Mouse (Mus musculus): ENCODE measurements around the gene Ndufa1. TPM values are rescaled to one million over a fixed set of nuclear protein-coding genes. Genes with fewer than 3 reads are reported as not detected.
"Not testable (repeated sequence)": the region's sequence is repeated elsewhere in the genome, so short reads cannot be mapped to it uniquely, and the experiment has no call there.

Ndufa1 gene
- polyA plus RNA-seq (2014; fragmentation: Nextera tagmentation; extraction: Ambion mirVana) = 387 and 422 TPM in 2 replicates

- peak within 1 kb of the TSS; percentile 75; the same call in 1 of the 2 replicates for H3K27ac ChIP-seq (ENCODE audit: low read depth)
- H3K36me3 ChIP-seq (ENCODE audit: insufficient read depth) = no peaks in the 10 kb centered on the region
Observed at GRCm38 (mm10) chrX:37191105-37191743, at the start of gene Ndufa1, which contains the start of gene Rnf113a1. TSS of gene Ndufa1 (minus strand) at chrX:37191163. TSS of gene Rnf113a1 (plus strand) at chrX:37191245.

GRCm38 (mm10) chrX:37222158-37222557, 31.2 kb upstream of the Ndufa1 start, which contains the start of gene Rhox1:
TSS of gene Rhox1 (minus strand) at chrX:37222258.
- WGBS = 58% methylated on average over 1 of the region's 1 CpGs
- H3K27me3 ChIP-seq (ENCODE audit: insufficient read depth, low read length); H3K9me3 ChIP-seq (ENCODE audit: low read depth, low read length); H3K36me3 ChIP-seq (ENCODE audit: insufficient read depth); ATAC-seq (ENCODE audit: insufficient read depth); H3K4me2 ChIP-seq; H3K4me3 ChIP-seq (ENCODE audit: low read depth, low read length); H3K9ac ChIP-seq; DNase-seq; H3K27ac ChIP-seq (ENCODE audit: low read depth); H3K4me1 ChIP-seq (ENCODE audit: insufficient read depth): not testable (repeated sequence)

More at GRCm38 (mm10) chrX:37191105-37191743, at the start of gene Ndufa1, which contains the start of gene Rnf113a1:
- ATAC-seq (ENCODE audit: insufficient read depth) (peak; percentile 89), DNase-seq (peak; percentile 86)
- no peaks in the 10 kb centered on the region for H3K4me1 ChIP-seq (ENCODE audit: insufficient read depth)
- 9% methylated on average over 63 of the region's 63 CpGs for WGBS
- no peaks in the 10 kb centered on the region for H3K27me3 ChIP-seq (ENCODE audit: insufficient read depth, low read length)
- no peaks in the 10 kb centered on the region for H3K9me3 ChIP-seq (ENCODE audit: low read depth, low read length)
- H3K4me2 ChIP-seq = peak within 1 kb of the TSS; percentile 65
- no peak for TF ChIP-seq CTCF (IDR thresholded peaks at IDR 0.05; ENCODE audit: low read depth)
- peak within 1 kb of the TSS; percentile 48 for H3K4me3 ChIP-seq (ENCODE audit: low read depth, low read length)
- peak within 1 kb of the TSS; percentile 59 for H3K9ac ChIP-seq

DNA sequence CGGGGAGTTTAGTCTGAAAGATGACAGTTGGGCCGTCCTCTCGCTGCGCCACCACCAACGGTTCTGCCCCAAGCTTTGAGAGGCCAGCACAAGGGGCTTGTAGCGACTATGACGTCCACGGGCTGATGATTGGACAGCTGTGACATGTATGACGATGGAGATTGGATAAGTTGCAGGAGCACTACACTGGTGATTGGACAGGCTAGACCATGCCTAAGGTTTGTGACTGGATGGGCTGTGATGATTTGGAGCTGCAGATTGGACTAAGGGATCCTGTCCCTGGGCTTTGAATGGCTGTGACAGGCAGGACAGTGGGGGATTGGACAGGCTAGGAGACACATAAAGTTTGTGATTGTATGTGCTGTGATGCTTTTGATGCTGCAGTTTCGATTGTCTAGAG, 20.0 kb upstream of the Ndufa1 start, which contains the start of gene Gm9:
Gene Gm9, minus strand, starts transcription at position 101 of the 400 bp plus-strand sequence.
- Histone ChIP-seq H3K27ac (ENCODE audit: low read depth) (no peak within 1 kb of the TSS), H3K9ac (no peak within 1 kb of the TSS), H3K27me3 (ENCODE audit: insufficient read depth, low read length) (no peaks in the 10 kb centered on the region), H3K4me3 (ENCODE audit: low read depth, low read length) (no peak within 1 kb of the TSS), H3K36me3 (ENCODE audit: insufficient read depth) (no peaks in the 10 kb centered on the region), H3K9me3 (ENCODE audit: low read depth, low read length) (no peaks in the 10 kb centered on the region), H3K4me1 (ENCODE audit: insufficient read depth) (no peaks in the 10 kb centered on the region), H3K4me2 (no peak within 1 kb of the TSS)
- DNase-seq = no peak
- ATAC-seq (ENCODE audit: insufficient read depth) = no peak
- TF ChIP-seq CTCF (IDR thresholded peaks at IDR 0.05; ENCODE audit: low read depth) = no peak
- WGBS = 83% methylated on average over 10 of the region's 10 CpGs

DNA sequence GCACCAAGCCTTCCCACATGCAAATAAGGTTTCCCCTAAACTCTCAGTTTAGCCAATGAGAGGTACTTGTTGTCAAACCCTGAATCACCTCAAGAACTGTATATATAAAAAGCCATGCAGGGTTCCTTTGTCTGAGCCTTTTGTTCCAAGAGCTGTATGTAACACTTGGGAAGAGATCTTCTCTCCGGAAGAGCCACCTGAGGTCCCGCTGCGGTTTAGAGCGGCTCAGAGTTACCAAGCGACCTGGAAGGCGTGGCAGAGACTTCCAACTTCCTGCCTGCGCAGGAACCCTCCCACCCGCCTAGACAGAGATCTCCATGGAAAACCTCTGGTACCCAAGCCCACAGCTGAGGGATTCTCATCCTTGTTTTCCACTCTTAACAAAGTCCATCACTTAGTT, 7.7 kb upstream of the Ndufa1 start:
- 51% methylated on average over 8 of the region's 8 CpGs for WGBS
- no peak for TF ChIP-seq CTCF (IDR thresholded peaks at IDR 0.05; ENCODE audit: low read depth)
- Histone ChIP-seq H3K27me3 (ENCODE audit: insufficient read depth, low read length) (no peaks in the 10 kb centered on the region), H3K9ac (no peak overlapping the region), H3K9me3 (ENCODE audit: low read depth, low read length) (no peaks in the 10 kb centered on the region), H3K36me3 (ENCODE audit: insufficient read depth) (no peaks in the 10 kb centered on the region), H3K4me1 (ENCODE audit: insufficient read depth) (no peaks in the 10 kb centered on the region), H3K27ac (ENCODE audit: low read depth) (no peak overlapping the region), H3K4me2 (no peak overlapping the region), H3K4me3 (ENCODE audit: low read depth, low read length) (no peak overlapping the region)
- DNase-seq (no peak), ATAC-seq (ENCODE audit: insufficient read depth) (no peak)

DNA sequence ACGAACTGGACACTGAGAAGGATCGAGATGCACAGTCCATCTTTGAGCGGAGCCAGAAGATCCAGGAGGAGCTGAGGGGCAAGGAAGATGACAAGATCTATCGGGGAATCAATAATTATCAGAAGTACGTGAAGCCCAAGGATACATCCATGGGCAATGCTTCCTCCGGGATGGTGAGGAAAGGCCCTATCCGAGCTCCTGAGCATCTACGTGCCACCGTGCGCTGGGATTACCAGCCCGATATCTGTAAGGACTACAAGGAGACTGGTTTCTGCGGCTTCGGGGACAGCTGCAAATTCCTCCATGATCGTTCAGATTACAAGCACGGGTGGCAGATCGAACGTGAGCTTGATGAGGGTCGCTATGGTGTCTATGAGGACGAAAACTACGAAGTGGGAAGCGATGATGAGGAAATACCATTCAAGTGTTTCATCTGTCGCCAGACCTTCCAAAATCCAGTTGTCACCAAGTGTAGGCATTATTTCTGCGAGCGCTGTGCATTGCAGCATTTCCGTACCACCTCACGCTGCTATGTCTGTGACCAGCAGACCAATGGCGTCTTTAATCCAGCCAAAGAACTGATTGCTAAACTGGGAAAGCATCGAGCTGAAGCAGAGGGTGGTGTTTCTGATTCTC, 899 bp upstream of the Ndufa1 start:
- H3K9ac ChIP-seq = peak overlapping the region; percentile 59
- no peaks in the 10 kb centered on the region for H3K4me1 ChIP-seq (ENCODE audit: insufficient read depth)
- no peak for TF ChIP-seq CTCF (IDR thresholded peaks at IDR 0.05; ENCODE audit: low read depth)
- H3K27me3 ChIP-seq (ENCODE audit: insufficient read depth, low read length) = no peaks in the 10 kb centered on the region
- peak overlapping the region; percentile 48 for H3K4me3 ChIP-seq (ENCODE audit: low read depth, low read length)
- ATAC-seq (ENCODE audit: insufficient read depth) (peak; percentile 27), DNase-seq (peak; percentile 18)
- H3K36me3 ChIP-seq (ENCODE audit: insufficient read depth) = no peaks in the 10 kb centered on the region
- 13% methylated on average over 28 of the region's 28 CpGs for WGBS
- 0 out of 2 replicates have a peak overlapping the region, but pooled peaks have one; percentile 75 for H3K27ac ChIP-seq (ENCODE audit: low read depth)
- H3K4me2 ChIP-seq = peak overlapping the region; percentile 65
- H3K9me3 ChIP-seq (ENCODE audit: low read depth, low read length) = no peaks in the 10 kb centered on the region

DNA sequence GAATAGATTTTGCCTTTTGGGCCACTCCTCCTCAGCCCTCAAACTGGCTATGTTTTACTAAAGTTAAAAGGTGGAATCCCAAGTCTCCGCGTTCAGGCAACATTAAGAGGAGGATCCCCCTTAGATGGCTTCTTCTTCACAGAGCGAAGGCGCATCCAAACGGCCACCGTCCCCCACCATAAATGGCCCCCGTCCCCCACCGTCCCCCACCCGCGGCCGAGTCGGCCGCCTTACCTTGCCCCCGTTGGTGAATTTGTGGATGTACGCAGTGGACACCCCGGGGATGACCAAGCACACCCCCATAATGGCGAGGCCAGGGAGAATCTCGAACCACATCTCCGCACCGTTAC, 233 bp downstream of the Ndufa1 start:
- WGBS = 8% methylated on average over 20 of the region's 20 CpGs

GRCm38 (mm10) chrX:37184401-37184800, 6.6 kb downstream of the Ndufa1 start:
- H3K36me3 ChIP-seq (ENCODE audit: insufficient read depth); H3K4me3 ChIP-seq (ENCODE audit: low read depth, low read length); H3K27me3 ChIP-seq (ENCODE audit: insufficient read depth, low read length); H3K9ac ChIP-seq; ATAC-seq (ENCODE audit: insufficient read depth); H3K27ac ChIP-seq (ENCODE audit: low read depth); H3K4me1 ChIP-seq (ENCODE audit: insufficient read depth); H3K9me3 ChIP-seq (ENCODE audit: low read depth, low read length): not testable (repeated sequence)
- H3K4me2 ChIP-seq = peak overlapping the region; percentile 40
- peak; percentile 8 for DNase-seq
- 44% methylated on average over 7 of the region's 8 CpGs for WGBS

More for the DNA sequence above, 233 bp downstream of the Ndufa1 start:
- H3K9ac ChIP-seq = peak overlapping the region; percentile 59
- peak overlapping the region; percentile 65 for H3K4me2 ChIP-seq
- no peak overlapping the region for H3K27ac ChIP-seq (ENCODE audit: low read depth)
- ATAC-seq (ENCODE audit: insufficient read depth) = no peak; the same call in 1 of the 2 replicates
- DNase-seq = peak; percentile 2
- H3K9me3 ChIP-seq (ENCODE audit: low read depth, low read length) = no peaks in the 10 kb centered on the region
- H3K36me3 ChIP-seq (ENCODE audit: insufficient read depth) = no peaks in the 10 kb centered on the region
- no peaks in the 10 kb centered on the region for H3K27me3 ChIP-seq (ENCODE audit: insufficient read depth, low read length)
- no peaks in the 10 kb centered on the region for H3K4me1 ChIP-seq (ENCODE audit: insufficient read depth)
- peak overlapping the region; percentile 48 for H3K4me3 ChIP-seq (ENCODE audit: low read depth, low read length)
- TF ChIP-seq CTCF (IDR thresholded peaks at IDR 0.05; ENCODE audit: low read depth) = no peak
